Mouse (Mus musculus): ENCODE data around the gene Zbtb38.

DNA sequence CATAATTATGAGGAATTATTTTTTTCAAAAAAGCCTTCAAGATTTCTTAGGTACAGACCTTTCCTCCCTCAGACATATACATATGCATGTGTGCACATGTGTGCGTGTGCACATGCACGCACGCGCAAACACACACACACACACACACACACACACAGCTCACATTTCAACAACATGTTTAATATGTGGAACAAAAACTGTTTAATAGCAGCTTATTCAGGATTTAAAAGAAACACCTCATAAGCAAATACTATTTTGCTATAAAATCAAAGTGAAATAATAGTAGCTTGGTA, 19.3 kb downstream of the Zbtb38 start:
- TF ChIP-seq CTCF (conservative IDR thresholded peaks at IDR 0.05; ENCODE audit: low read length), result no peak
- TF ChIP-seq NANOG (IDR thresholded peaks at IDR 0.05; ENCODE audit: borderline replicate concordance, low read length), result no peak
- no peak for TF ChIP-seq POU5F1 (IDR thresholded peaks at IDR 0.05; ENCODE audit: borderline replicate concordance, low read length)

Data from E14TG2a.4 (cell line).